Mouse (Mus musculus) ES-E14 (cell line): ENCODE results near the gene Dock4. TPM values are rescaled to one million over a fixed set of nuclear protein-coding genes. Genes with fewer than 3 reads are reported as not detected.

Experiments used
- DNase-seq: peaks from one replicate; pipeline ENCODE4 v3.0.0-alpha.2; 2013; ENCODE audit warnings: low read depth, low spot score
- H3K27ac ChIP-seq: 2 replicates; pipeline ENCODE4 v1.5.1; 2012; ENCODE audit warnings: low read depth, mild to moderate bottlenecking, low read length, moderate library complexity, mixed read lengths; ENCODE audit not compliant: poor library complexity, insufficient read depth, severe bottlenecking
- H3K36me3 ChIP-seq: 2 replicates; pipeline ENCODE4 v1.6.1; 2012; ENCODE audit warnings: mild to moderate bottlenecking, low read length, moderate library complexity, mixed read lengths; ENCODE audit not compliant: control insufficient read depth, poor library complexity, insufficient read depth, severe bottlenecking
- H3K4me1 ChIP-seq, 2 experiments: fragments of 150-350 bp in 1 of 2; sonication (generic) in 1 of 2; 2 replicates each; pipeline ENCODE4 v1.6.1; 2012; ENCODE audit warnings: low read length in 2 of 2, mild to moderate bottlenecking in 1 of 2, mixed read lengths in 1 of 2; ENCODE audit not compliant: control insufficient read depth in 2 of 2, insufficient read depth in 2 of 2, poor library complexity in 1 of 2
- H3K4me3 ChIP-seq, 2 experiments: fragments of 150-350 bp in 1 of 2; sonication (generic) in 1 of 2; 2 replicates each; pipeline ENCODE4 v1.5.1; 2012; ENCODE audit warnings: low read length in 2 of 2, low read depth in 1 of 2, mild to moderate bottlenecking in 1 of 2, mixed read lengths in 1 of 2; ENCODE audit not compliant: insufficient read depth in 1 of 2, poor library complexity in 1 of 2, severe bottlenecking in 1 of 2
- H3K9ac ChIP-seq: 2 replicates; pipeline ENCODE4 v1.6.1; 2012; ENCODE audit warnings: low read depth, mild to moderate bottlenecking, low read length, mixed read lengths; ENCODE audit not compliant: poor library complexity, insufficient read depth, severe bottlenecking
- H3K9me3 ChIP-seq: fragments of 150-350 bp; sonication (generic); 2 replicates; pipeline ENCODE4 v1.6.1; 2012; ENCODE audit warnings: low read depth, mild to moderate bottlenecking, low read length; ENCODE audit not compliant: control insufficient read depth, insufficient read depth
- CHD2 ChIP-seq: IDR thresholded peaks from 2 replicates; pipeline ENCODE4 v1.6.1; 2014; ENCODE audit warnings: mild to moderate bottlenecking, low read depth, low read length, inconsistent platforms
- HCFC1 ChIP-seq: IDR thresholded peaks from 2 replicates; pipeline ENCODE4 v1.6.1; 2012; ENCODE audit warnings: low read length, inconsistent platforms, borderline replicate concordance; ENCODE audit not compliant: insufficient read depth
- MAFK ChIP-seq: IDR thresholded peaks from 2 replicates; pipeline ENCODE4 v1.6.1; 2014; ENCODE audit warnings: mild to moderate bottlenecking, low read depth, low read length, inconsistent platforms; ENCODE audit not compliant: insufficient read depth
- ZC3H11A ChIP-seq: IDR thresholded peaks from 2 replicates; pipeline ENCODE4 v1.6.1; 2012; ENCODE audit warnings: low read depth, mild to moderate bottlenecking, inconsistent platforms, low read length, borderline replicate concordance
- ZNF384 ChIP-seq: IDR thresholded peaks from 2 replicates; pipeline ENCODE4 v1.6.1; 2012; ENCODE audit warnings: low read depth, low read length, inconsistent platforms
- in situ Hi-C, 2 experiments: fragments of 600-800 bp; cut with MboI; formaldehyde crosslinking; loops; one replicate each; pipeline ENCODE4 v1.15.1; 2025; ENCODE audit warnings: low sequenced_read_pairs in 2 of 2, inconsistent platforms in 1 of 2; ENCODE audit not compliant: unreplicated experiment in 2 of 2
- total RNA-seq: library from RNA; depleted of rRNA; stranded (reverse); fragments of 300-350 nt; gene quantifications from 2 replicates; pipeline ENCODE4 v1.2.3, GENCODE M21; 2012

The Dock4 gene
- total RNA-seq, 1 experiment: 7.9 TPM

GRCm38 (mm10) chr12:40576749-40577148 is 131.0 kb downstream of the Dock4 start:
- no peak for DNase-seq

GRCm38 (mm10) chr12:40580351-40580750 is 134.6 kb downstream of the Dock4 start:
- H3K9me3 ChIP-seq: no peaks in the 10 kb centered on the region
- H3K9ac ChIP-seq: no peak overlapping the region
- H3K4me1 ChIP-seq: no peaks in the 10 kb centered on the region
- in situ Hi-C loops: loop anchor here in 1 of 2 experiments (25.0 kb wide), 1 partner anchor 232 kb away; no protein-coding TSS in a partner anchor
- DNase-seq: no peak
- H3K27ac ChIP-seq: no peak overlapping the region
- TF ChIP-seq ZNF384 (no peak), MAFK (no peak), CHD2 (no peak), ZC3H11A (no peak), HCFC1 (no peak)
- no peaks in the 10 kb centered on the region for H3K36me3 ChIP-seq
- no peak overlapping the region for H3K4me3 ChIP-seq

More at GRCm38 (mm10) chr12:40576749-40577148, 131.0 kb downstream of the Dock4 start:
- H3K9me3 ChIP-seq: no peaks in the 10 kb centered on the region
- no peak overlapping the region for H3K4me3 ChIP-seq
- no peak overlapping the region for H3K27ac ChIP-seq
- in situ Hi-C loops: loop anchor here in 1 of 2 experiments (25.0 kb wide), 1 partner anchor 236 kb away; no protein-coding TSS in a partner anchor
- no peak overlapping the region for H3K9ac ChIP-seq
- no peaks in the 10 kb centered on the region for H3K4me1 ChIP-seq
- TF ChIP-seq HCFC1 (no peak), ZNF384 (no peak), ZC3H11A (no peak), CHD2 (no peak), MAFK (no peak)
- no peaks in the 10 kb centered on the region for H3K36me3 ChIP-seq

GRCm38 (mm10) chr12:40581037-40581436 is 135.3 kb downstream of the Dock4 start:
- TF ChIP-seq MAFK (no peak), ZC3H11A (no peak), ZNF384 (no peak), CHD2 (no peak), HCFC1 (no peak)
- Histone ChIP-seq H3K36me3 (no peaks in the 10 kb centered on the region), H3K27ac (no peak overlapping the region), H3K9me3 (no peaks in the 10 kb centered on the region), H3K4me3 (no peak overlapping the region), H3K4me1 (no peaks in the 10 kb centered on the region), H3K9ac (no peak overlapping the region)
- no peak for DNase-seq
- in situ Hi-C loops: loop anchor here in 1 of 2 experiments (25.0 kb wide), 1 partner anchor 231 kb away; no protein-coding TSS in a partner anchor

- H3K4me3 ChIP-seq: no peak overlapping the region
- no peak for DNase-seq
- no peaks in the 10 kb centered on the region for H3K9me3 ChIP-seq
- in situ Hi-C loops: loop anchor here in 1 of 2 experiments (25.0 kb wide), 1 partner anchor 230 kb away; no protein-coding TSS in a partner anchor
- H3K4me1 ChIP-seq: no peaks in the 10 kb centered on the region
- H3K27ac ChIP-seq: no peak overlapping the region
- TF ChIP-seq ZNF384 (no peak), MAFK (no peak), ZC3H11A (no peak), CHD2 (no peak), HCFC1 (no peak)
- H3K9ac ChIP-seq: no peak overlapping the region
- H3K36me3 ChIP-seq: no peaks in the 10 kb centered on the region
These were observed 136.3 kb downstream of the Dock4 start for GRCm38 (mm10) chr12:40582059-40582458.
